Mouse (Mus musculus) cerebellum, adult 2 months (tissue): ENCODE measurements around the gene Hoxb3. TPM values are rescaled to one million over a fixed set of nuclear protein-coding genes. Genes with fewer than 3 reads are reported as not detected.
A peak's percentile ranks its signal among the peaks of the same experiment; 100 is the strongest.

ENCODE experiments used
- DNase-seq, 2 experiments: peaks; one replicate each; pipeline ENCODE4 v3.0.0; 2021
- H3K27ac ChIP-seq: fragments of 200-500 bp; 2 replicates; pipeline ENCODE4 v1.5.1; 2012; ENCODE audit warnings: low read length, control low read depth, inconsistent platforms; ENCODE audit not compliant: insufficient read depth
- H3K27me3 ChIP-seq: fragments of 200-500 bp; 2 replicates; pipeline ENCODE4 v1.6.1; 2012; ENCODE audit warnings: inconsistent platforms, mild to moderate bottlenecking, low read length, moderate library complexity; ENCODE audit not compliant: control insufficient read depth, insufficient read depth
- H3K4me1 ChIP-seq: fragments of 200-500 bp; 2 replicates; pipeline ENCODE4 v1.6.1; 2011; ENCODE audit warnings: low read length; ENCODE audit not compliant: control insufficient read depth, insufficient read depth
- H3K4me3 ChIP-seq: fragments of 200-500 bp; replicated peaks from 2 replicates; pipeline ENCODE3; 2011; ENCODE audit warnings: mild to moderate bottlenecking, low read depth, low read length, control low read depth; ENCODE audit not compliant: insufficient read depth
- CTCF ChIP-seq: fragments of 200-500 bp; IDR thresholded peaks from 2 replicates; pipeline ENCODE4 v1.5.1; 2011; ENCODE audit warnings: low read depth, mild to moderate bottlenecking, control low read depth, low read length, moderate library complexity, borderline replicate concordance; ENCODE audit not compliant: insufficient read depth
- POLR2A ChIP-seq: fragments of 200-500 bp; IDR thresholded peaks from 2 replicates; pipeline ENCODE4 v1.6.1; 2011; ENCODE audit warnings: low read length, control low read depth, borderline replicate concordance; ENCODE audit not compliant: insufficient read depth
- WGBS: fragments of 180-500 bp; shearing (Covaris S2); methylation state at CpG from one replicate; pipeline ENCODE4 v1.1.7; 2018; 5-methylcytosine and 5-hydroxymethylcytosine counted together
- polyA plus RNA-seq: library from polyadenylated mRNA; depleted of rRNA; stranded (reverse); fragments of >200 nt; gene quantifications from 2 replicates; pipeline ENCODE4 v1.2.3, GENCODE M21; 2012; rRNA removed

Gene Hoxb3
- 5.4 and 5.5 TPM in 2 replicates for polyA plus RNA-seq

DNA sequence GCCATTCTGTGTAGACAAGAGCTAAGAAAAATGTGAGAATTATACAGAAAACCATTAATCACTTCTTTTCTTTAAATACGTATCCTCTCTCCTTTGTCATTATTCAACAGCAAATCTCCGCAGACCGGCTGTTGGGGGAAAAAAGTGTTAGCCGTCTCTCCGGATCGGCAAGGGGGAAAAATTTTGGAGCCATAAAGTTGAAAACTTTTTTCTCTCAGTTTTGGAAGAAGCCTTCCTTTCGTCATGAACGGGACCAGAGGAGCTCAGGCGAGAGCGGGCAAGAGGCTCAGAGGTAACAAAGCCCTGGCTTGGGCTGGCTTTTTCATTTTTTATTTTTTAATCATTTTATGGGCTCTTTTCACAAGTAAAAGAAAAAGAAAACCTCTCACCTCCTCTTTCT, at the start of gene Hoxb3:
TSS of gene Hoxb3 (plus strand) at position 173 of the 400 bp plus-strand sequence.
- DNase-seq: no peak
- Histone ChIP-seq H3K27me3 (peaks cover 12% of the 10 kb centered on the region; the same call in 1 of the 2 replicates), H3K4me1 (no peaks in the 10 kb centered on the region), H3K4me3 (no peak within 1 kb of the TSS), H3K27ac (no peak within 1 kb of the TSS)
- TF ChIP-seq POLR2A: no peak
- no peak for TF ChIP-seq CTCF
- 7% methylated on average over 10 of the region's 10 CpGs for WGBS

DNA sequence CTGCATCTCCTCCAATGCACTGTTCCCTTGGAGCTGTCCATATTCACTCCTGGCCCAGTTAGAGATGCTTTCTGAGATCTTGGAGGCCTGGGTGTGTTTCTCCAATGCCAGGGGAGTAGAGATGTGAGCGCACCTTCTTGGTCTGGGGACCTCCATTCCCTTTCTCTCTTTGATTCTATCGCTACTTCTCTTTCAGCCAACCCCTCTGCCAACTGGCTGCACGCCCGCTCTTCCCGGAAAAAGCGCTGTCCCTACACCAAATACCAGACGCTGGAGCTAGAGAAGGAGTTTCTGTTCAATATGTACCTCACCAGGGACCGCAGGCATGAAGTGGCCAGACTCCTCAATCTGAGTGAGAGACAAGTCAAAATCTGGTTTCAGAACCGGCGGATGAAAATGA, 48.7 kb upstream of the Hoxb3 start:
- 7% methylated on average over 10 of the region's 10 CpGs for WGBS
- no peak for DNase-seq
- Histone ChIP-seq H3K4me3 (no peak overlapping the region), H3K27me3 (peaks cover 13% of the 10 kb centered on the region; the same call in 1 of the 2 replicates), H3K4me1 (no peaks in the 10 kb centered on the region), H3K27ac (no peak overlapping the region)
- TF ChIP-seq POLR2A: no peak
- no peak for TF ChIP-seq CTCF

DNA sequence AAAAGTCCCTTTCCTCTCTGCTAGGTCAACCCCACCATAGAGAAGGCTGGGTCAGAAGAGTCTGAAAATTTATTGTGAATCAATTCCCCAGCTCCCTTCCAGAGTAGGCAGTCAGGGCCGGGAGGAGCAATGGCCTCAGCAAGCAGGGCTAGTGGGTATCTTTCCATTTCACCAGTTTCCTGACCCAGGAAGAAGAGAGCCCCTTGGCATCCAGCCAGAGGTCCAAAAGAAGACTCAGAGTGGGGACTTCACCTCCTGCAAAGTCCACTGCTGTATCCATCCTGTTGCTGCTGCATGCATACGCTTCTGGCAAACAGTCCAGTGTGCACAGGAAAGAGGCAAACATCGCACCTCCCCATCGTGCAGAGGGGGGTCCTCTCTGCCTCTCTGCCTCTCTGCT, 47.2 kb upstream of the Hoxb3 start:
- Histone ChIP-seq H3K4me3 (no peak overlapping the region), H3K4me1 (no peaks in the 10 kb centered on the region), H3K27me3 (peaks cover 8% of the 10 kb centered on the region; the same call in 1 of the 2 replicates), H3K27ac (no peak overlapping the region)
- WGBS: 3% methylated on average over 4 of the region's 4 CpGs
- DNase-seq: no peak
- no peak for TF ChIP-seq CTCF
- no peak for TF ChIP-seq POLR2A

DNA sequence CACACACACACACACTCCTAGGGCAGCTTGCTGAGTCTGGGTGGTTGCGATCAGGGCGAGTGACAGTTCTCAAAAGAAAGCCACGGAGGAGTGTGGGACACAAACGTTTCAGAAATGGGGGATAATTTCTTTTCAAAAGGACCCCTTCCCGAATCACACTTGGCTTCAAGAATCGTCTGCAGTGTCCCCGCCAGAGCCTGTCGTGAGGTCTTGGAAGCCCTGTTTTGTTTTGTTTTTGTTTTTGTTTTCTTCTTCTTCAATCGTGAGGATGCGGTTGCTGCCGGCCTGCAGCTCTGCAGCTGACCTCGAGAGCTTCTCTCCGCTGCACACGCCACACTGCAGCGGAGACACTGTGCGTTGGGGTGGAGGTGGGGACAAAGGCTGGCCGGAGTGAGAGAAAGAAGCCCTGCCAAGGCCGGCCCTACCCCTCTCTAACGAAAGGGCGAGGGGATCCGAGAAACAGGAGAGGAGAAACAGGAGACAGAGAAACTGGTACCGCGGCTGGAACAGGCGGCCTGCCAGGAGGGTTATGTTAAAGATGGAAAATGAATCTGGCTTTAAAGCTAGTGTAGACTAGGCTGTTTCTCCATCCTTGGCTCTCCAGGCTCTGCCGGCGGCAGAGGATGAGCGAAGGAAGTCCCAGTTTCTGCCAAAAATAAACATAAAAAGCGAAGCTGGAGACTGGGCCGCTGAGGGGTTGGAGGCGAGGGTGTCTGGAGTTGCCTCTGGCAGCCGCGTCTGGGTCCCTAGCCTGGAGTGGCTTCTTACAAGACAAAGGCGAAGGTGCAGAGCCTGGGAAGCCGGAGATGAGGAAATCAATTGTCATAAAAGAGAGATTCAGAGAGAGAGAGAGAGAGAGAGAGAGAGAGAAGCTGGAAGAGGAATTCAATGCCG, 45.7 kb upstream of the Hoxb3 start:
- WGBS: 2% methylated on average over 35 of the region's 35 CpGs
- peaks cover 8% of the 10 kb centered on the region; the same call in 1 of the 2 replicates for H3K27me3 ChIP-seq
- no peak for TF ChIP-seq POLR2A
- no peak for TF ChIP-seq CTCF
- H3K27ac ChIP-seq: no peak overlapping the region
- H3K4me1 ChIP-seq: no peaks in the 10 kb centered on the region
- peak in 1 of 2 experiments; percentile 11 for DNase-seq
- H3K4me3 ChIP-seq: no peak overlapping the region

DNA sequence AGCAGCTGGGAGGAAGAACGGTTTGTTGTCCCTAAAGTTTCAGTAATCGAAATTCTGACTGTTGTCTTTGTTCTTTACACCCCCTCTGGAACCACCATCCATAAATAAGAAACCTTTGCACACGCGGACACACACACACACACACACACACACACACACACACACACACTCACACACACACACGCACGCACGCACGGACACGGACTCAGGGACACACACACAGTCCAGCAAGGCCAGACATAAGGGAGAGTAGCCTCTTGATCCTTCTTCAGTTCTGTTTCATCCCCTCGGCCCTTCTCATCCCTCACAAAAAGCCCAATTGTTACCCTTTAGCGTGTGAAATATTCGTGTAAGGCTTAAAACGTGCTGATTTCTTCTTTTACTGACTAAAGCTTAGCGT, 44.8 kb upstream of the Hoxb3 start:
- DNase-seq: peak in 1 of 2 experiments; percentile 8
- H3K27me3 ChIP-seq: peaks cover 8% of the 10 kb centered on the region; the same call in 1 of the 2 replicates
- TF ChIP-seq CTCF (no peak), POLR2A (no peak)
- WGBS: 17% methylated on average over 14 of the region's 14 CpGs
- no peak overlapping the region for H3K4me3 ChIP-seq
- H3K27ac ChIP-seq: no peak overlapping the region
- H3K4me1 ChIP-seq: no peaks in the 10 kb centered on the region

DNA sequence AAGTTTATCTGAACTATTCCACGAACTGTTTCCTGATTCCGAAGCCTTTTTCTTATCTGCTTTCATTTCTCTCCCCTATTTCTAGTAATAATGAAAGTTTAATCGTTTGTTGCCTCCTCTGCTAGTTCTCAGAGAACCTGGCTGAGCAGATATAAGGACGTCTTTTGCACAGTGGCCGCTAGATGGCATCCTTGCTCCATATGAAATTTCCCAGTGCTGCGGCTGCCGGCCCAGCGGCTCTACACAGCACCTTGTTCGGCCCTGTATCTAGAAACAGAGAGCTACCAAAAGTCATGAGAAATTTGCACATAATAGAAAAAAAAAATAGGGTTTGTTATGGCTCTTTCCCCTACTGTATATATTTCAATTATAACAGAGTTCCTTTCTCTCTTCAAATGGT, 44.4 kb upstream of the Hoxb3 start:
- no peaks in the 10 kb centered on the region for H3K4me1 ChIP-seq
- H3K27ac ChIP-seq: no peak overlapping the region
- peak; percentile 74 to 81 for DNase-seq
- H3K4me3 ChIP-seq: no peak overlapping the region
- no peak for TF ChIP-seq POLR2A
- peak; percentile 80 for TF ChIP-seq CTCF
- under 1% methylated on average over 9 of the region's 9 CpGs for WGBS
- peaks cover 8% of the 10 kb centered on the region; the same call in 1 of the 2 replicates for H3K27me3 ChIP-seq

DNA sequence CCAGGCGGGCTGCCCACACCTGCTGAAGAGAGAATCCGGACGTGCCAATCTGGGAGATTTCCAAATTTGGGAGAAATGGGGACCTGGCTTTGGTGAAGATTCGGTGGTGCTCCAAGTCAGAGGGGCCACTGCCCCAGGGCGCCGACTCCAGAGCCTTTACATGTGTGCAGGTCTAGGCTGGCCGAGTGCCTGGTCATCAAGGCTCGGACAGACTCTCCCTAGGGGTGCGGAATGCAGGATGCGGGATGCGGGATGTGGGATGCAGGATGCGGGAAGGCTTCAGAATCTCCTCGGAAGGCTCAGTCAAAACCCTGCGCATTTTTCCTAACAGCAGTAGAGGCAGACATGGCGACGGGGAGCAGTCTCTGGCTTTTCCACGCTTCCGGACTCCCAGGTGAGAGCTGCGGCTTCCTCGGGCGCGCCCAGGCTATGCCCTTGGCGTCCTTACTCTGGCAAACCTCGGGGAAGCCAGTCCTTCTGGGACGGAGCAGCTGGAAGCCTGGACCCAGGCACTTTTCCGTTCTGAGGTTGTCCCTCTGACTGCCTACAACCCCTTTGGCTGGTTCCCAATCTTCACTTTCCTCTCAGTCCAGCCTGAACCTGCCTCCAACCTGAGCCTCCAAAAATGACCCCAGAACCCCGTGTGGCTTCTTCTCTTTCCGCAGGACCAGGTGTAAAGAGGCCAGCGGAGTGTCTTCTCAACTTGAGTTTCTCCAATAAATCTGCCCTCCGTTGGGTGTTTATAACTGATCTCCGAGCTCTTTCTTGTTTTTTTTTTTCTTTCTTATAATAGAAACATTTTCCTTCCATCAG, 43.5 kb upstream of the Hoxb3 start:
- WGBS: 4% methylated on average over 31 of the region's 31 CpGs
- Histone ChIP-seq H3K4me3 (no peak overlapping the region), H3K4me1 (no peaks in the 10 kb centered on the region), H3K27me3 (peaks cover 15% of the 10 kb centered on the region; the same call in 1 of the 2 replicates), H3K27ac (no peak overlapping the region)
- peak in 1 of 2 experiments; percentile 21 for DNase-seq
- TF ChIP-seq CTCF: no peak
- no peak for TF ChIP-seq POLR2A
